Mouse (Mus musculus) embryonic facial prominence, embryonic 10.5 days (tissue): Measurements from ENCODE around the gene Lrrc9. TPM values are rescaled to one million over a fixed set of nuclear protein-coding genes. Genes with fewer than 3 reads are reported as not detected.

ENCODE experiments used
- DNase-seq: peaks from one replicate; pipeline ENCODE4 v3.0.0-alpha.2; 2017; ENCODE audit warnings: low spot score
- H3K27ac ChIP-seq: fragments of 300-500 bp; sonication (generic); replicated peaks from 2 replicates; pipeline ENCODE4 v1.5.1; 2016; ENCODE audit warnings: mild to moderate bottlenecking
- H3K27me3 ChIP-seq: fragments of 300-500 bp; sonication (generic); replicated peaks from 2 replicates; pipeline ENCODE4 v1.6.1; 2016; ENCODE audit warnings: low read depth, mild to moderate bottlenecking; ENCODE audit not compliant: poor library complexity, severe bottlenecking
- H3K36me3 ChIP-seq: fragments of 300-500 bp; sonication (generic); replicated peaks from 2 replicates; pipeline ENCODE4 v1.6.1; 2016; ENCODE audit warnings: mild to moderate bottlenecking, moderate library complexity
- H3K4me1 ChIP-seq: fragments of 300-500 bp; sonication (generic); 2 replicates; pipeline ENCODE4 v1.6.1; 2016
- H3K4me3 ChIP-seq: fragments of 300-500 bp; sonication (generic); 2 replicates; pipeline ENCODE4 v1.5.1; 2016; ENCODE audit warnings: mild to moderate bottlenecking, moderate library complexity
- H3K9me3 ChIP-seq: fragments of 300-500 bp; sonication (generic); 2 replicates; pipeline ENCODE4 v1.6.1; 2016; ENCODE audit warnings: mild to moderate bottlenecking
- WGBS: fragments of 180-500 bp; shearing (Covaris S2); methylation state at CpG from one replicate; pipeline ENCODE4 v1.1.7; 2016; 5-methylcytosine and 5-hydroxymethylcytosine counted together
- microRNA-seq: library from miRNA; unstranded; fragments of <30 nt; microRNA quantifications from one replicate; pipeline ENCODE4, GENCODE M21; 2017
- polyA plus RNA-seq: library from polyadenylated mRNA; unstranded; fragments of >200 nt; fragmentation: Nextera tagmentation; extraction: Ambion mirVana; gene quantifications from 2 replicates; pipeline ENCODE4 v1.2.1, GENCODE M21; 2016

Lrrc9 gene
- polyA plus RNA-seq, 1 experiment from 2014 or later: 1.3 TPM

DNA sequence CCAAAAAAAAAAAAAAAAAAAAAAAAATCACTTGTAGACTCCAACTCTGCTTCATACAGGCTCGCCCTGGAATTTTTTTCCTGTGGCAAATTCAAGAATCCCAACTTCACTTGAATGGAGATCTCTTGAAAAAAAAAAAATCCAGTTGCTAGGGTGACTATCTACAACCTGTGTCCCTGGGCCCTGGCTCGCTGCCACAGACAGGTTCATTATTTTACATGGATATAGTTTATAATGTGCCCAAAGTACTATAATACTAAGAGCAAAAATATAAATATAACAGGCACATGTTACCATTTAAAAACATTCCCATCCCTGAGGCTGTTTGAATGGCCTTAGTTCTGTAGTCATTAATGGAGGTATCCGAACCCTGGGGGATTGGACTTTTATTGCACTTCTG lies 93.9 kb downstream of the Lrrc9 start:
- Histone ChIP-seq H3K27me3 (no peaks in the 10 kb centered on the region), H3K4me3 (peak overlapping the region; percentile 78), H3K9me3 (no peaks in the 10 kb centered on the region), H3K27ac (peak overlapping the region; percentile 87; the same call in 1 of the 2 replicates), H3K36me3 (peaks cover 4% of the 10 kb centered on the region), H3K4me1 (peaks cover 9% of the 10 kb centered on the region; the same call in 1 of the 2 replicates)
- WGBS: 46% methylated on average over 3 of the region's 3 CpGs
- DNase-seq: no peak

DNA sequence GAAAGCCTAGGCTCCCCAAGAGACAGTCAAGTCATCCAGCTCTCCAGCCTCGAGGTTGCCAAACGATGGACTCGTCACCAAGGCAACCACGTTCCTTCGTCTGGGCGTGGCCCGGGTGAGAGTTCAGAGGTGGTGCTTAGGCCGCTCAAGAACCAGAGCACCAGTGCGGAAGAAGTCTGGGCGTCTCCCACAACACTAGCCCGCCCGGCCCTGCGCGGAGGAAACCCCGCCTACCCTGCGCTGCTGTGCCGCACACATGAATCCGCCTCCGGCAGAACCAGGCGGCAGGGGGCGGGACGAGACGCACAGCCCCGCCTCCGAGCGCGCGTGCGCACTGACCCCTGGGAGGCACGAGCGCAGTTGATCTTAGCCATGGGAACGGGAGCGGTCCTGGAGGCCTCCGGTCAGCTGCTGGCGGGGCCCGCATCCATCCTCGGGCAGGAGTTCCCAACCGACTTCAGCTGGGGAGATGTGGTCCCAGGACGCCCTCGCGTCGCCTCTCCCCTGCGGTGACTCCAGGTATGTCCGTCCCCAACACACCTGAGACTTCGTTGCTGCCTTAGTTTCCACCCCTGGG lies 94.4 kb downstream of the Lrrc9 start, which contains the start of gene Pcnx4:
Pcnx4 (plus strand) TSS at position 363 of the 577 bp plus-strand sequence.
- under 1% methylated on average over 45 of the region's 45 CpGs for WGBS
- Histone ChIP-seq H3K36me3 (peaks cover 4% of the 10 kb centered on the region), H3K4me3 (peak within 1 kb of the TSS; percentile 78), H3K4me1 (peaks cover 9% of the 10 kb centered on the region; the same call in 1 of the 2 replicates), H3K9me3 (no peaks in the 10 kb centered on the region), H3K27me3 (no peaks in the 10 kb centered on the region), H3K27ac (peak within 1 kb of the TSS; percentile 87)
- peak; percentile 100 for DNase-seq

GRCm38 (mm10) chr12:72538571-72538970 lies 96.9 kb downstream of the Lrrc9 start:
- Histone ChIP-seq H3K9me3 (no peaks in the 10 kb centered on the region), H3K27ac (no peak overlapping the region), H3K36me3 (peaks cover 27% of the 10 kb centered on the region), H3K27me3 (no peaks in the 10 kb centered on the region), H3K4me3 (no peak overlapping the region), H3K4me1 (peaks cover 9% of the 10 kb centered on the region; the same call in 1 of the 2 replicates)
- 91% methylated on average over 10 of the region's 10 CpGs for WGBS
- DNase-seq: no peak

DNA sequence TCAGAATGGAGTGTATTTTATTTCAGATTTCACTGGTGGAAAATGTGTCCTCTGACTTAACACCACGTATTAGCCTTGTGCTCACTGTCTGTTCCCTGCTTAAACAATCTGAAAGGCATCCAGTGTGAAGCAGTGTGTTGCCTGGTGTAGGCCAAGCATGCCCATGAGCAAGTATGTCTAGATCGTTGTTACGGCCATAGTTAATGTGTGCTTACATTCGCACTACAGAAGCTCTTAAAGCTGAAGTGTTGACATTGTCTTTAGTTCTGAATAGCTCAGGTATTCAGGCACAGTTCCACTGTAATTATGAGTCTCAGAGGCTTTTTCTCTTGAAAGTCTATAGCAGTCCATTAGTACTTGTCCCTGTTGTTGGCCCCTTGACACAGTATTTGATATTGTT lies 112.7 kb downstream of the Lrrc9 start:
- H3K4me3 ChIP-seq: no peak overlapping the region
- H3K36me3 ChIP-seq: peaks cover 23% of the 10 kb centered on the region
- H3K4me1 ChIP-seq: no peaks in the 10 kb centered on the region
- H3K27ac ChIP-seq: no peak overlapping the region
- no peaks in the 10 kb centered on the region for H3K9me3 ChIP-seq
- DNase-seq: no peak
- H3K27me3 ChIP-seq: no peaks in the 10 kb centered on the region
- 79% methylated on average over 4 of the region's 4 CpGs for WGBS

- H3K27me3 ChIP-seq: no peaks in the 10 kb centered on the region
- H3K4me1 ChIP-seq: no peaks in the 10 kb centered on the region
- 89% methylated on average over 4 of the region's 4 CpGs for WGBS
- no peak for DNase-seq
- no peaks in the 10 kb centered on the region for H3K9me3 ChIP-seq
- no peak overlapping the region for H3K4me3 ChIP-seq
- H3K36me3 ChIP-seq: peaks cover 4% of the 10 kb centered on the region
- H3K27ac ChIP-seq: no peak overlapping the region
Observed at GRCm38 (mm10) chr12:72564281-72564795, 122.7 kb downstream of the Lrrc9 start.

Small RNA genes within 50 kb of the gene (microRNA-seq; reads per million reads assigned to microRNA genes)
- not detected for gene Gm44392

Other genes starting within 250 kb of the Lrrc9 start
- 77.7 and 80.8 TPM in 2 replicates for gene Rtn1, start 32.8 kb upstream of the Lrrc9 start, polyA plus RNA-seq
- gene Pcnx4, start 94.5 kb downstream of the Lrrc9 start, polyA plus RNA-seq: 13.8 and 14.7 TPM in 2 replicates
- not detected in 2 replicates for gene Gm4756, start 207.8 kb downstream of the Lrrc9 start, polyA plus RNA-seq
- 7.6 and 9.3 TPM in 2 replicates for gene Dhrs7, start 223.0 kb downstream of the Lrrc9 start, polyA plus RNA-seq